Mouse (Mus musculus): ENCODE results near the gene Pm20d1.

DNA sequence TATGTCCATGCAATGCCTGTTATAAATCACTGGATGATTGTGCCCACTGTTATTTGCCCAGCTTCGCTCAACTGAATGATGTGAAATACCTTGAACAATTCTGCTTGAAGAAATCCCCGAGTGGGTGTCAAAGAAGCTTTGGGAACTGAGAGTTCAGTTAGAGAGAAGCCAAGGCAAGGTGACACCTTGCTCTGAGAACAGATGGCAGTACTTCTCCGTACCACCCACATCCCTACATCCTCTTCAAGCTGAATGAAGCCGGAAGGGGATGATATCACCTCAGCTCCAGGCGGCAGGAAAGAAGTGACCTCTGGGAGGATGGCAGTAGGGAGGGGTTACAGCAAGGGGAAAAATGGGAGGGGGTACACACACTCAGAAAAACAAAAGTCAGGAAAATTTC lies 26.4 kb downstream of the Pm20d1 start:
- TF ChIP-seq CTCF (IDR thresholded peaks at IDR 0.05; ENCODE audit: control insufficient read depth, insufficient read depth, low read length) (no peak), POLR2A (IDR thresholded peaks at IDR 0.05; ENCODE audit: borderline replicate concordance, control insufficient read depth, low read depth, low read length) (no peak)
